Mouse (Mus musculus) embryonic stem cell, embryonic (primary cell): ENCODE measurements around the gene Tspan2.

Source experiments
- CTCF ChIA-PET, 4 experiments: fragments of 300-600 bp in 2 of 4; fragments of 350-600 bp in 2 of 4; sonication (Branson Sonifier 250); formaldehyde crosslinking; loops; one replicate each; lab custom pipeline; 2022; ENCODE audit warnings: inconsistent platforms in 2 of 4; lab: Charles Lee
- POLR2A ChIA-PET, 4 experiments: fragments of 300-600 bp in 2 of 4; fragments of 350-600 bp in 2 of 4; sonication (Branson Sonifier 250); formaldehyde crosslinking; loops; one replicate each; lab custom pipeline; 2022; ENCODE audit warnings: antibody characterized with exemption in 4 of 4, inconsistent platforms in 1 of 4; lab: Charles Lee

Gene Tspan2

DNA sequence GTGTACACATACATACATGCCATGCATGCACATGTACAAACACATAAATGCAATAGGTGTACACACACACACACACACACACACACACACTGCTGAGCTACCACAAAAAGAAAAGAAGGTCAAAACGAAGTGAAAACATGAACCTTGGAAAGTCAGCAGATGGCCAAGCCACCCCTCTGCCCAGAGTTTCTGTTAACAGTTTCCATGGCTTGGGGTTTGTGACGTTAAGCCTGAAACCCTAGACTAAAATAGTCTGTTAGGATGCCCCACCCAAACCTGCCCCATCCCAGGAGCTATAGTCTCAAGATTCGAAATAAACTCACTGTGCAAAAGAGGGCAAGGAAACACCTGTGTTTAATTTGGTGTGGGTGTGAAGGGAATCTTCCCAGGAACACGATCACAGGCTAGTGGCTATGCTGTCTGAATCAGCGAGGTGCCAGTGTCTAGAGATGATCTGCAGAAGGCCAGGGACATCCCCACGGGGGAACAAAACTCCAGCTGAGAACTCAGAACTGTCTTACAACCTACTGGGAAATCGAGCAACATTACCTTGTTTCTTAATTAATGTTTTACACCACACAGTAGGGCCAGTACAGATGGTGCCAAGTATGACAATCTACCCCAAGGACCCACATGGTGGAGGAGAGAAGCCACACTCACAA, 9.4 kb upstream of the Tspan2 start:
- ChIA-PET POLR2A (interaction anchor here in 2 of 4 experiments (1.0 to 1.8 kb wide), 4 partner anchors 10 to 118 kb away, joined by 3 to 7 read pairs (median 4); partner anchors contain the start of gene Tspan2 (in 1 of the 2)), CTCF (interaction anchor here in 1 of 4 experiments (1.4 kb wide), 1 partner anchor 23 kb away, joined by 3 read pairs; no protein-coding TSS in a partner anchor)

DNA sequence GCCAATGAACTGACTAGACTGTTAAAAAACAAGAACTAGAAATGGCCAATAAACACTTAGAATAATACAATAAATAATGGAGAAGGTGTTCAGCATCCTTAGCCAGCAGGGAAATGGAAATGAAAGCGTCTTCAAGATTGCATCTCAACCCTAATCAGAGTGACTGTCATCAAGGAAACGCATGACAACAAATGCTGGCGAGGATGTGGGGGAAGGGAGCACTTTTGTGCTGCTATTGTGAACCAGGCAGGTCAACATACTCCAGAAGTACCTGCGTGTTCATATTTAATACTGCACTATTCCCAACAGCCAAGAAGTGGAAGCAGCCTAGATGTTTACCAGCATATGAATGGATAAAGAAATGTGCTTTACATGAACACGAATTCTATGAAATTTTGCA, 4.9 kb upstream of the Tspan2 start:
- ChIA-PET POLR2A (no interaction called here), CTCF (no interaction called here)

DNA sequence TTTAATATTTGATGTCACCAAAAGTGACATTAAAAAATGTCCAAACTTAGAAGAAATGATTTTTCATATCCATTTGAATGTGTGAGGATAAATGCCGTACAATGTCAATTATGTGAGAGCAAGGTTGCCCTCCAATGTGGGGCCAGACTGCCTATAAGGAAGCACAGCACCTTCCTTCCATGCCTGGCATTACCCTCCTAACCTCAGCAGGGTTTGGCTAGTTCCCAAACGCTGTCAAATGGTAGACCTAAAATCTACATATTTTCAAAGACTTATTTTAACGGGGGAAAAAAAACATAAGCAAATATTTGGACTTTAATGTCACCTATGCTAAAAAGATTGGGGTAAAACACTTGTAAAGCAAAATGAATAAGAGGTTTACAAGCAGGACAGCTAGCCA, 3.2 kb upstream of the Tspan2 start:
- ChIA-PET POLR2A (no interaction called here), CTCF (interaction anchor here in 1 of 4 experiments (0.7 kb wide), 1 partner anchor 29 kb away, joined by 3 read pairs; no protein-coding TSS in a partner anchor)

DNA sequence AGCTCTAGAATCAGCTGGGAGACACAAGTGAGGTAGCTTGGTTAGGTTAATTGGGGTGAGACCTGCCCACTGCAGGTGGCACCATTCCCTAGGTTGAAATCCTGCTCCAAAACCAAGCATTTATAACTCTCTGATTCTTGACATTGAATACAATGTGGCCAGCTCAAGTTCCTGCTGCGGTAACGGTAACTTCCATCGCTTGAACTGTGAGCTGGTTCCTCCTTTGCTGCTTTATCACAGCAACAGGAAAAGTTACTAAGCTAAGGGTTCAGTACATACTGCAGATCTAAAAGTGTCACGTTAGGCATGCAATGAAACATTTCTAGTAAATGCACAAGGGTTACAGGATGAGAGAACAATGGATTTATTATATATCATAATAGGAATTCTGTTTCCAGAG, 1.7 kb upstream of the Tspan2 start:
- CTCF ChIA-PET: interaction anchor here in 1 of 4 experiments (0.5 kb wide), 1 partner anchor 1611 kb away, joined by 3 read pairs; no protein-coding TSS in a partner anchor
- POLR2A ChIA-PET: interaction anchor here in 2 of 4 experiments (0.5 to 0.6 kb wide), 2 partner anchors 106 to 649 kb away, joined by 3 read pairs; no protein-coding TSS in a partner anchor

DNA sequence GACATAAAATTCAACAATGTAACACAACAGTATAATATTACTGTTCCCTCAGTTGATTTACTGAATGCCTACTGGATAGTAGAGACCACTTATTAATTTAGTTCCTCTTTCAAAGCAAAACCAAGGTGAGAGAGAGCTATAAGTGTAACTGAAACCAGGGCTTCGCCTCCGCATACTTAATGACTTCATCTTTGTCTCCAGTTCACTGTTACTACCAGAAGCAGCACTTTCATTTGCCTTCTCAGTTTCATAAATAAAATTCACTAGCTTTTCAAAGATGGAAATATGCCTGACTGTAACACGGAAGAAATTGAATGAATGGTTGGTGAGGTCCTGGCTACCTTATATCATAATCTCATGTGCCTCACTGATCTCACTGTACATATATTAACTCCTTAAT, 1.3 kb upstream of the Tspan2 start:
- ChIA-PET CTCF (no interaction called here), POLR2A (interaction anchor here in 2 of 4 experiments (0.5 to 1.0 kb wide), 3 partner anchors 14 to 649 kb away, joined by 3 read pairs; no protein-coding TSS in a partner anchor)

DNA sequence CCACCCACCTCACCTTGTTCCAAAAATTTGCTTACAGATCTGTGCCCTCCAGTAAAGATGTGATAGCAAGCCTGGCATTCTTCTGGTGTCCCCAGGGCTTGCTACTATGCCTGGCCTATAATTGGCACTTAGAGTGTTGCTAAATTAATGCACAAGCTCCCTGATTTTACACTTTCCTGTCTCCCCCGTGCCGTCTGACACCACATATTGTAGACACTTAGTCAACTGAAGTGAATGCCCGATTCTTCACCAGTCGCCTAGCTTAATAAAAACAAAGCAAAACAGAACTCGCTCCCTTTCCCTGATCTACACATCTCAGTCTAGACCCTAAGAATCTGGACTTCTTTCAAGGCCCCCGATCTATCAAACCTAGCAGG, 405 bp upstream of the Tspan2 start:
- ChIA-PET CTCF (no interaction called here), POLR2A (interaction anchor here in 1 of 4 experiments (1.0 to 2.2 kb wide), 3 partner anchors 10 to 17 kb away, joined by 3 to 7 read pairs (median 3); no protein-coding TSS in a partner anchor)

DNA sequence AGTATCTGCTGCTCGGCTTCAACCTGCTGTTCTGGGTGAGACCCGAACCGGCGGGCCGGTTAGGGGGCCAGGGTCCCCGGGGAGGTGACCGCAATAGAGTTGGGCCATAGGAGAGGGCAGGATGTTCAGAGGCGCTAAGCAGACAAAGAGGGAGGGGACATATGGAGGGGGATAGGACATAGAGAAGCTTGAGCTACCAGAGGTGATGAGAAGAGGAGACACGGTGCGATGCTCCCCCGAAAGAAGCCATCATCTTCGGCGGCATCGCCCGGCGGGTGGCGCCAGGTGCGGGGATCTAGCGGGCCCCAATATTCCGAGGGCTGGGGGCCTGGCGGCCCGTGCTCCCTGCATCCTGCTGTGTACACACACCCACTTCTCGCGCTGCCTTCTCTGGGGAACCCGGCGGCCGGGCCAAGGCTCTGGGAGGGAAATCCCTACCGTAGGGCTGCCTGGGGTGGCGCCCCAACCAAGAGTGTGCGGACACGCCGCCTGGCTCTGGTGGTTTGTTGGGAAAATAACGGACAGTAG, 766 bp downstream of the Tspan2 start:
- CTCF ChIA-PET: no interaction called here
- POLR2A ChIA-PET: interaction anchor here in 2 of 4 experiments (0.6 to 2.2 kb wide), 6 partner anchors 9 to 222 kb away, joined by 3 to 14 read pairs (median 3); no protein-coding TSS in a partner anchor

DNA sequence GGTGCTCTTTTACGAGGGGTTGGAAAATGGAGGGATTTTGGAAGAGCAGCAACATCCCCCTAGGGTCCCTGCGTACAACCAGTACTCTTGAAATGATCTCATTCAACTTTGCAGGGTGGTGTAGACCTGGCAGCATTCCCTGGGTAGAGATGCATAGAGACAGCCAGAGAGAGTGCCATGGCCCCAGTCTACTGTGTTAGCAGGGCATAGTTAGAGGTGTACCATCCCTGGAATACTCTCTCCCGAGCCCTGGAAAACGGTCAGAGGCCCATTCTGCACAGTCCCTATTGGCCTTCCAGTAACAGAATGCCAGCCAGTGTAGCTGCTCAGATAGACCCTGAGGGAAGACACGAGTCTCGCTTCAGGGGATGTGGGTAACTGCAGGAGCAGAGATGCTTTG, 1.3 kb downstream of the Tspan2 start:
- ChIA-PET POLR2A (interaction anchor here in 2 of 4 experiments (0.6 to 2.2 kb wide), 4 partner anchors 8 to 182 kb away, joined by 3 to 14 read pairs (median 5); no protein-coding TSS in a partner anchor), CTCF (no interaction called here)

DNA sequence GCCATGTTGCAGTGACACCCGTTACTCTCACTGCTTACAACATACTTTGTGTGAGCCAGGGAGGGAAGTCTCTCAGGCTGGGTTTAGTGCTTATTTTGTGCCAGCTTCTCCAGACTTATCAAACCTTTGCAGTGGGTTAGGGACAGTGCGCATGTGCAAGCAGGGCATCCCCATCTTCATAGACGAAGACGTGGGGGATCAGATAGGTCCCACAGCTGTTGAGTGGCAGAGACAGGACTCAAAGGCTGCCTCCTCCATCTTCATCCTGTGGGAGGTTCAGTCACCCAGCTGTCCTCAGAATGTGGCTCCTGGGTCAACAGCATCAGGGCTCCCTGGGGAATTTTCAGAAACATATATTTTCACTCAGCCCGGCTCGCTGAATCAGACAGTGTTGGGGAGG, 2.1 kb downstream of the Tspan2 start:
- CTCF ChIA-PET: no interaction called here
- POLR2A ChIA-PET: interaction anchor here in 2 of 4 experiments (0.7 to 0.8 kb wide), 2 partner anchors 17 to 18 kb away, joined by 3 to 5 read pairs; no protein-coding TSS in a partner anchor

DNA sequence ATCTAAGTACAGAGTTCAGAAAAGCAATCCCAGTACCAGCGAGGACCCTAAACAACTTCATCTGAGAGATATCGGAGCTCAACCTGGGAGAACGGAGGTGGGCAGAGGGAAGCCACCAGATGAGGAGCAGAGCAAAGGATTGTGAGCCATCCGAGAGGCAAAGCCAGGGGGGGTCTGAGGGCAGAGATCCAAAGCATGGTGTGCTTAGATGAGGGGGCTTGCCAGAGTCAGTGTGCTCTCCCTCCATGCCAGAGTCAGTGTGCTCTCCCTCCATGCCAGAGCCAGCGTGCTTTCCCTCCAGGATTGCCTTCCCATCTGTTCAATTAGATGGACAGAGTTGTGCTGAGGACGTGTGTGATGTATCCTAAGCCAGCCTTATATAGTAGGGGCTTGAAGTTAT, 2.8 kb downstream of the Tspan2 start:
- ChIA-PET POLR2A (interaction anchor here in 2 of 4 experiments (0.7 to 0.9 kb wide), 3 partner anchors 18 to 426 kb away, joined by 3 to 5 read pairs (median 4); no protein-coding TSS in a partner anchor), CTCF (no interaction called here)

DNA sequence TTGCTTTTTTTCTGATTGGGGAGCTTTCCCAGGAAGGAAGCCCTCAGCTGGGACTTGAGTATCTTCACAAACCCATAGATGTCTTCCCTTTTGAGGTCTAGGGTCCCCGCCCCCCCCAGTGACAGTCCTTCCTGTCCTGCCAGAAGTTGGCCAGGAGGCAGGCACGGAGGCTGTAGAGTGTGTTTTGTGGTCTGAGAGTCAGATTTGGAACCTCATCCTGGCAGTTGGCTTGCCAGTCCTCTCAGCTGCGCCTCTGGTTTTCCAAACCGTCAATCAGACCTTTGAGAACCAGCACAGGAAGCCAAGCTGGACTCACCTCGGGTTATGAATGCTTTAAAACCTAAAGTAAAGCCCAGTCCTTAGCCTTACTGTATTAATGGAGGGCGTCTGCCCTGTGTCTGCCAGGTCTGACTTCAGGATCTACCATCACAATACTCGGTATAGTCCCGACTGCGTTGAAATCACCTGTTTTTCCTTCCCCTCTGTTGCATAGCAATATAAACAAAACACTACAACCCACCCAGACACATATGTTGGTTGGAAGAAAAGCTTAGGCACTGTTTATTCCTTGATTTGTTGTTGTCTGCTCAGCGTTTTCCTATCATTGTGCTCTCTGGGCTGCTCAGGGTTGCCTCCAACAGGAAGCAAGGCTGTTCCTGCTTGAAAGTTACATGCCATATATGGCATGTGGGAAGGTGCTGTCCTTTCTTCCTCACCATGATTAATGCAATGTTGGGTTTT, 4.0 kb downstream of the Tspan2 start:
- CTCF ChIA-PET: no interaction called here
- POLR2A ChIA-PET: interaction anchor here in 1 of 4 experiments (0.7 kb wide), 1 partner anchor 8 kb away, joined by 3 read pairs; no protein-coding TSS in a partner anchor

DNA sequence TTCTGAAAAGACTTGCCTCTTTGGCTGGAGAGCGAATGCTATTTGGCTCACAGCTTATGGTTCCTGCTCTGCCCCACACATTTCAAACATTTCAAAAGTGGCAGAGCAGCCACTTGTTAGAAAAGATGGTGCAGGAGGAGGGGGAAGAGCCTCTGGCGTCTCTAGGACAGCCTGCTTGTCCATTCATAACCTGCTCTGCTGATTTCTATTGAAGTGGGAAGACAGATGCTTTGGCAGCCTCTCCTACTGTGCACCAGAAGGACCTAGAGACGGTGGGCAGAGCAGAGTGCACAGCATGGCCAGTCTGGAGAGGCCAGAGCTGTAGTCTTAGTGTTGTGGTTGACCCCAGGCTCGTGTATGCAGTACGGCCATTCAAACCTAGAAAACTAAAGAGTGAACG, 4.6 kb downstream of the Tspan2 start:
- ChIA-PET POLR2A (no interaction called here), CTCF (no interaction called here)

DNA sequence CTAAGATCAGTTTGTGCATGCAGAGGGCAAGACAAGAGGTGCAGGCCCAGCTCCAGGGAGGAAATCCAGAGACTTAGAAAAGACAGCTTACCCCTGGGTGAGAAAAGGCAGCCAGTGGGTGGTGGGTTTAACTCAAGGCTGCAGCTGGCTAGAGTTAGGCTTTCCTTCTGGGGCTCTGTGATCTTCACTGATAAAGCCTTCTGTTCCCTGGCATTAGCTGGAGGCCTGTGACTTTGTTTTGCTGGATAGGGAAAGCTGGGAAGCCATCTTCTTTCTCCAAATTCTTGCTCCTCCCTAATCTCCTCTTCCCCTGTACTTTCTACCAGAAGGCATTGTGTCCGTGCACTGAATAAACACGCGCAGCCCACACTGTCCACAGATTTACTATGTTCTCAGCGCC, 8.4 kb downstream of the Tspan2 start:
- ChIA-PET POLR2A (interaction anchor here in 1 of 4 experiments (0.6 kb wide), 1 partner anchor 256 kb away, joined by 3 read pairs; no protein-coding TSS in a partner anchor), CTCF (interaction anchor here in 3 of 4 experiments (0.5 to 0.9 kb wide), 5 partner anchors 31 to 555 kb away, joined by 3 to 5 read pairs (median 4); no protein-coding TSS in a partner anchor)

DNA sequence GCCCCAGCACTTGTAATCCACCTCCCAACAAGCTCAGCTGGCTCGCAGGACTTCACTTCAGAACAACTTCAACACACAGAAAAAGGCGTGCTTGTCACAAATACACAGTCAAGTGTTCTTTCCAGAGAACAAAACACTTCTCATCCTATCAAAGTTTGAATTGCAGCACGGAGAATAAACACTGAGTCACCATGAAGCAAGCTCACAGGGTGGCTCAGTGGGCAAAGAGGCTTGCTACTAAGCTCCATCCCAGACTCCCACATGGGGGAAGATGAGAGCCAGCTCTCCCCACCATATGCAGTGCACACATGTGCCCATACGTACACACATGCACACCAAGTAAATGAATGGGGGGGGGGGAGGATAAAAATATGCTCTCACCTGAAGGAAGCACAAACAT, 8.9 kb downstream of the Tspan2 start:
- POLR2A ChIA-PET: interaction anchor here in 1 of 4 experiments (0.9 kb wide), 1 partner anchor 11 kb away, joined by 4 read pairs; no protein-coding TSS in a partner anchor
- CTCF ChIA-PET: interaction anchor here in 2 of 4 experiments (0.5 to 0.9 kb wide), 4 partner anchors 30 to 1890 kb away, joined by 3 to 4 read pairs (median 4); no protein-coding TSS in a partner anchor

DNA sequence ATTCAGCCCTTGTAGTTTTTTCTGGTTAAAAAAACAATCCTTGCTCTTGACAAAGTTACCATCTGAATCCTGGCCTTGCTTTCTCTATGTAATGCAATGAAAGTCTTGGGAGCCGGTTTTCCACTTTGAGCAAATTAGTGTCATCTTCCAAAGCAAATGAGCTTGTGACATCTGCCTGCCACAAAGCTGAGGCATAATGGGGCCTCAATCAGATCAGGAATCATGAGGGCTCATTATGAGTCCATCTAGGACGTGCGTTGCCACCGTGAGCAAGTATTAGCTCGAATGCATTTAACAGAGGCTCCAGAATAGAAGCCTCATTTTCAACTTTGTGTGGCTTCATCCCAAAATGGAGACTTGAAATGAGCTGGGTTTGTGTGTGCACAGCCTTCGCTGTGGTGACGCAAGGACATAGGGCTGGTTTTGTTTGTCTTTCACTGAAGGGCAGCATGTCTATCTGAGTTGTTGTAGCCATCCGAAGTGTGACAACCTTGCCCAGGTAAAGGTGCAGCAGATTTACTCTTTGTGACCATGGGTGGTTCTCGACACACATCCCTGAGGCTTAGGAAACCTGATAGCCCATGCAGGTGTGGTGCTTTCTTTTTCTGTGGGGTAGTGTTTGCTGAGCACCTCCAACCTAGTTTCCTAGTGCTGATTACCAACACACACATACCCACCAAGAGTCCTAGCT, 9.6 kb downstream of the Tspan2 start:
- ChIA-PET CTCF (interaction anchor here in 1 of 4 experiments (0.6 kb wide), 1 partner anchor 352 kb away, joined by 4 read pairs; no protein-coding TSS in a partner anchor), POLR2A (interaction anchor here in 1 of 4 experiments (0.5 to 0.9 kb wide), 3 partner anchors 9 to 233 kb away, joined by 3 to 4 read pairs (median 3); no protein-coding TSS in a partner anchor)

DNA sequence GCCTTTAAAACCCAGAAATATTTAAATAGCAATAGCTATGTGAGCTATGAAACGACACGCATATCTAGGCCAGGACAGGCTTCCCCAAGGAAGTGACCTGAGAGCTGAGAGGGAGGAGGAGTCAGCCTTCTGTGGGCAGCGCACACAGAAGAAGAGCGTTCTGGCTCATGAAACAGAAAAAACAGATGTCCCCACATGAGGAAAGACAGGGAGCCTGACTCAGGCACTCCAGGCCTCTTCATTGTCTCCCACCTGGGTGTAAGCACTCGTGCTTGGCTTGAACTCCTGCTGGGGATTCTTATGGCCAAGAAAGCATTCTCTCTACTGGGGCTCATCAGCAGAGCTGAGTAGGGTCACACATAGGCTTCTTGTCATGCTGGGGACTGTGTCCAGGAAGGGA, 10.3 kb downstream of the Tspan2 start:
- ChIA-PET CTCF (no interaction called here), POLR2A (no interaction called here)

DNA sequence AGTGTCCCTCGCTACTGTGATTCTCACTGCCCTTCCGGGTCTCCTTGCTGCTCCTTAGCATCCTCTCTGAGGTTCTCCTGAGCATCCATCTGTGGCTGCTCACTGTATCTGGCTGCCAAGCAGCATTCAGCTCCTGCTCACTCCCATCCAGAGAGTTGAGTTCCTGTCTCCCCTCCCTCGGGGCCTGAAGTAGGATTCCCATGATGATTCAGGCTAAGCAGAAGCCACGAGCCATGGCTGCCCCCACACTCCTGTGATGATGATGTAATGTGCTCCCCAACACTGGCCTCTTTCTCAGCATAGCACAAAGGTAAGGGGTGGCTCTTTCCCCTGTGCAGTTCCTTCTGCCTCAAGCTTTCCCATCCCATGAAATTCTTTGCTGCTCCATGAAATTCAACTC, 11.8 kb downstream of the Tspan2 start:
- CTCF ChIA-PET: no interaction called here
- POLR2A ChIA-PET: interaction anchor here in 1 of 4 experiments (0.6 to 1.0 kb wide), 2 partner anchors 8 to 11 kb away, joined by 3 read pairs; partner anchors contain the start of gene Tspan2

DNA sequence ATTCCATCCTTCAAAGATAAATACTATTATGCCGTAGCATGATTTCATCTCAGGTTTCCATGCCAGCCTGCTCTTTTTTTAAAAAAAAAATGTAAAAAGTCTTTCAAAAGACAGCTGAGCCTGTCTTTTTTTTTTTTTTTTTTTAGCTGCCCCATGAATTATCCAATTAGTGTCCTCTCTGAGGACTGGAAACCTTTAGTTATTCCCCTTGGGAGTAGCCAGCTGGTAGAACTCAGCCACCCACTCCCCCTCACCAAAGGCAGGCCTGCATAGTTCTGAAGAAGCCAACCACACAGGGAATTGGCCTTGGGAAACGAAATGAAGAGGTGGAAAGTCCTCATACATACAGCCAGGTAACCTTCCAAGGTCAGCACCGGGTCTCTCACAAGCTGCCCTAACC, 13.7 kb downstream of the Tspan2 start:
- ChIA-PET POLR2A (interaction anchor here in 1 of 4 experiments (0.7 kb wide), 1 partner anchor 43 kb away, joined by 4 read pairs; no protein-coding TSS in a partner anchor), CTCF (interaction anchor here in 1 of 4 experiments (0.5 kb wide), 1 partner anchor 1245 kb away, joined by 3 read pairs; no protein-coding TSS in a partner anchor)
